ENCODE assay signal across 8 mouse cellular contexts in the genomic region with DNA sequence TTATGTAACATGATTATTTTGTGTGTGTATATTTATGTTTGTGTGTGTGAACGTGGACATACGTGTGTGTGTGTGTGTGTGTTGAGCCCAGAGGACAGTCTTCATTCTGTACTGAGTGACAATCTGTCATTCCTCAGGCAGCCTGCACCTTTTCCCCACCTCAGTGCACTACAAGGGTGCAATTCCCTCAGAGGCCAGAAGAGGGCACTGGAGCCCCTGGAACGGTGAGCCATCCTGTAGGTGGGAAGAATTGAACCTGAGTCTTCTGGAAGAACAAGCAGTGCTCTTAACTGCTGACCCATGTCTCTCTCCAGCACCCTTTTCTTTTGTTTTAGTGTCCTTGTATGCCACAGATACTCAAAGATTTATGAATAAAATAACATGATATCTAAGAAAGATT. TPM values are rescaled to one million over a fixed set of nuclear protein-coding genes. Genes with fewer than 3 reads are reported as not detected.
A peak's percentile ranks its signal among the peaks of the same experiment; 100 is the strongest.
DNase-seq lines count a peak whose midpoint lies in the region; ATAC-seq and TF ChIP-seq lines count a peak whose summit lies in the region.

No protein-coding gene starts in this region.

- DNase-seq in gastrocnemius, adult 2 months: peak; percentile 50
- DNase-seq in gastrocnemius, postnatal 36 days: no peak
- DNase-seq in ovary, postnatal 36 days (ENCODE audit: low spot score): peak; percentile 32
- no peak for DNase-seq in ovary, postnatal 10 days (ENCODE audit: low spot score)
- peak; percentile 65 for DNase-seq in brain, adult 2 months (ENCODE audit: low read depth, low spot score)
- DNase-seq in lung, embryonic 14.5 days: peak; percentile 75
- peak; percentile 61 to 82 for DNase-seq in spleen, postnatal 10 days (ENCODE audit: low spot score in 2 of 2)

- TF ChIP-seq CTCF in gastrocnemius, adult 2 months (IDR thresholded peaks at IDR 0.05): peak; percentile 75
- peak; percentile 89 for TF ChIP-seq CTCF in lung, embryonic 14.5 days (IDR thresholded peaks at IDR 0.05; ENCODE audit: low read depth)

- WGBS in lung, embryonic 14.5 days: 14% methylated on average over 3 of the region's 3 CpGs

- intact Hi-C loops in gastrocnemius, adult 2 months (cut with DNase I): no loop called here
- intact Hi-C loops in gastrocnemius, postnatal 36 days (cut with DNase I): loop anchor here (5.0 kb wide), 1 partner anchor 56 kb away; no protein-coding TSS in a partner anchor

- H3K4me2 ChIP-seq in lung, embryonic 14.5 days: no peak overlapping the region

- ATAC-seq in erythroid progenitor cell, adult 5-6 weeks (replicated peaks; ENCODE audit: low FRiP score, poor library complexity, severe bottlenecking): peak; percentile 58
- ATAC-seq in lung, embryonic 14.5 days (ENCODE audit: insufficient read depth): no peak

- H3K9ac ChIP-seq in lung, embryonic 14.5 days: no peak overlapping the region

- H3K4me1 ChIP-seq in lung, embryonic 14.5 days (ENCODE audit: insufficient read depth): no peaks in the 10 kb centered on the region

- no peak overlapping the region for H3K4me3 ChIP-seq in gastrocnemius, adult 2 months
- H3K4me3 ChIP-seq in lung, embryonic 14.5 days (ENCODE audit: low read depth, low read length): no peak overlapping the region

- no peaks in the 10 kb centered on the region for H3K36me3 ChIP-seq in lung, embryonic 14.5 days (ENCODE audit: insufficient read depth)

- no peaks in the 10 kb centered on the region for H3K27me3 ChIP-seq in lung, embryonic 14.5 days (ENCODE audit: insufficient read depth, low read length)

- no peak overlapping the region for H3K27ac ChIP-seq in gastrocnemius, adult 2 months
- H3K27ac ChIP-seq in lung, embryonic 14.5 days (ENCODE audit: low read depth): no peak overlapping the region

- no peaks in the 10 kb centered on the region for H3K9me3 ChIP-seq in lung, embryonic 14.5 days (ENCODE audit: low read depth, low read length)

RNA-seq across cellular contexts. Expression of a gene that starts 23.7 kb away (rescaled TPM):
- total RNA-seq in gastrocnemius, adult 2 months (2021): under 1 TPM in 1 of 2 experiments, not detected in 1; 0.05 TPM
- total RNA-seq in gastrocnemius, postnatal 36 days (2021): under 1 TPM; 0.10 to 0.15 TPM
- total RNA-seq in erythroid progenitor cell, adult 5-6 weeks (2015; ENCODE audit: low replicate concordance): not detected in 2 replicates
- total RNA-seq in erythroid progenitor cell, adult 5-6 weeks (2017; ENCODE audit: low replicate concordance): 0.39 TPM in 1 of 2 replicates, not detected in the other
- 8.5 and 10.0 TPM in 2 replicates for polyA plus RNA-seq in lung, embryonic 14.5 days (2014; fragmentation: Nextera tagmentation; extraction: Ambion mirVana)

RNA-seq across cellular contexts. Expression of a gene that starts 30.8 kb away (rescaled TPM):
- under 1 TPM in 1 of 2 experiments, not detected in 1; 0.45 TPM for total RNA-seq in gastrocnemius, adult 2 months (2021)
- not detected for total RNA-seq in gastrocnemius, postnatal 36 days (2021)
- 4.6 and 12.6 TPM in 2 replicates for total RNA-seq in erythroid progenitor cell, adult 5-6 weeks (2015; ENCODE audit: low replicate concordance)
- 2.6 and 19.8 TPM in 2 replicates for total RNA-seq in erythroid progenitor cell, adult 5-6 weeks (2017; ENCODE audit: low replicate concordance)
- polyA plus RNA-seq in lung, embryonic 14.5 days (2014; fragmentation: Nextera tagmentation; extraction: Ambion mirVana): 1.1 TPM in 2 replicates

Comparison
In these comparisons a context has a peak if more than half of its experiments do, and no peak if none do; other contexts are left out.
1. DNase-seq: peak in gastrocnemius, adult 2 months (single experiment), ovary, postnatal 36 days (single experiment), brain, adult 2 months (single experiment), lung, embryonic 14.5 days (single experiment) and spleen, postnatal 10 days (2 of 2); none in gastrocnemius, postnatal 36 days (0 of 2) and ovary, postnatal 10 days (single experiment).